Mouse (Mus musculus) heart, adult 8-10 months (tissue): Measurements from ENCODE around the gene Mipep. TPM values are rescaled to one million over a fixed set of nuclear protein-coding genes. Genes with fewer than 3 reads are reported as not detected.

Experiments used
- DNase-seq: peaks from one replicate; pipeline ENCODE4 v3.0.0; 2022; ENCODE audit warnings: low spot score
- total RNA-seq, 4 experiments: library from RNA; stranded (reverse); gene quantifications; 2 replicates each; pipeline ENCODE4 v1.2.4; 2022

The Mipep gene
- total RNA-seq: 10 to 100 TPM; 70.6 to 75.9 (median 73.6) TPM

DNA sequence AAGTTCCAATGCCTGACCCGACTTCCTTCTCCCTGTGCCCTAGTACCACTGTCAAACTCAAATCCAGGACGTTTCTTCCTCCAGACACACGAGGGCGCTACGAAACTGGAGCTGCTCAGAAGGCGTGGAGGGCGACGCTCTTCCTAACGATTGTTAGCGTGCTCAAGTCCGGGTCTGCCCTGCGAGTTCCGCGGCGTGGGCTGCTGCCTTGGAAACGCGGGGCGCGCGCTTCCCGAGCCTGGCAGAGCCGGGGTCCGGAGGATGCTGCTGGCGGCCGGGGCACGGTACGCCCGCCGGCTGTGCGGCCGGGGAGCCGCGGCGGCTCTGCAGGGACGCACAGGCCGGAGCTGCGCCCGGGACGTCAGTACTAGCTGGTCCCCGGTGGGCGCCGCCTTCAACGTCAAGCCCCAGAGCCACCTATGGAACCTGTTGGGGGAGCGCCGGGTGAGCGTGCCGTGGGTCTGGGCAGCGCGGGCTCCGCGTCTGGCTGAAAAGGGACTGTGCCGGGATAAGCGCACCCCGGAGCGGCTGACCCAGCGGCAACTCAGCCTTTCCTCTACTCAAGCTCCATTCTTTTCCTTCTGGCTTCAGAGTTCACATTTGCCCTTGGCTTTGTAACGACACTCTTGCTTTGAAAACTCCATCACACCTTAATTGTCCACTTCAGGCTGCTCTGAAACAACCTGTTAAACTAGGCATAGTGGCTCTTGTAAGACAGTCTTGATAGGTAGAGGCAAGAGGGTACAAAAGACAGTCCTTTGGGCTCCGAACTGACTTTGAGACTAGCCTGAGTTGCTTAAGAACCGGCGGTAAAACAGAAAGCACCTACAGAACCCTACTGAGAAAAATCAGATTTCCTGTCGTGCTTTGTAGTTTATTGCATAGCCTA, at the start of gene Mipep:
Mipep (plus strand) TSS at position 147 of the 889 bp plus-strand sequence.
- peak; percentile 86 for DNase-seq

- DNase-seq: no peak
These were observed 49.2 kb upstream of the Mipep start for GRCm38 (mm10) chr14:60735206-60735605.

GRCm38 (mm10) chr14:60735848-60736547, 48.4 kb upstream of the Mipep start:
- DNase-seq: no peak

GRCm38 (mm10) chr14:60736591-60737192, 47.7 kb upstream of the Mipep start:
- DNase-seq: peak; percentile 72

DNA sequence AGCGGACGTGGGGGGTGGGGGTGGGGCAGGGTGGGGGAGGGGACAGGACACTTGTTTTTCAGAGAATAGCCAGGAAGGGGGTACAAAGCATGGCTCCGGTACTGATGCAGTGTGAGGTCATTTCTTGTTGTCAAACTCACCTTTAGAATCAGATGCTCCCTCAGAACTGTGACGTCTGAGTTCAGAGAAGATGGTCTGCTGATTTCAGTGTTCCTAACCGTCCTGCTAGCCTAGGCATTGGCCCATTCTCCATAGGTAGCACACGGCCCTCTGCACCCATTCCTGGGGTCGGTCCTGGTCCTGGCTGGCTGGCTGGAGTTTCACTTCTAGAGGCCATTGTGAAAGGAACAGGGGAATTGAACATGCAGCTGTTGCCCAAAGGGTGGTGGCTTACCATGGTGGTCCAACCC, 47.2 kb upstream of the Mipep start:
- no peak for DNase-seq

- no peak for DNase-seq
These were observed 45.9 kb upstream of the Mipep start for GRCm38 (mm10) chr14:60738434-60738938.

- no peak for DNase-seq
These were observed 45.2 kb upstream of the Mipep start for GRCm38 (mm10) chr14:60739155-60739554.

GRCm38 (mm10) chr14:60739616-60740015, 44.8 kb upstream of the Mipep start:
- DNase-seq: no peak

DNA sequence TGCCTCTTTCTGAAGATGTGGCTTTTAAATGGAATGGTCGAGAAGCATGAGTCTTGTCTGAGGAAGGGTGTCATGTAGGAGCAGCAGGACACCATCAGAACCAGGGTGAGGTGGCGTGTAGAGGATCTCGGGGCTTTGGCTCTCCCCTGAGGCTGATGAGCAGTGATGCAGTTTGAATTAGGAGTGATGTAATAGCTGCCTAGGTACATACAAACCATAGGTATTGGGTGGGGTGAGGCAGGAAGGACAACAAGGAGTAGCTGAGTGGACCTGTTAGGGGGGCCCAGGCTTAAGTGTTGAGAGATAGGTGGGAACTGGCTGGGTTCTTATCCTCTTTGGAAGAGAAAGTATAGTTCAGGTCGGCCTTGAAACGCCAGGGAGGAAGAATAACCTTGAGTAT, 43.9 kb upstream of the Mipep start:
- DNase-seq: no peak

DNA sequence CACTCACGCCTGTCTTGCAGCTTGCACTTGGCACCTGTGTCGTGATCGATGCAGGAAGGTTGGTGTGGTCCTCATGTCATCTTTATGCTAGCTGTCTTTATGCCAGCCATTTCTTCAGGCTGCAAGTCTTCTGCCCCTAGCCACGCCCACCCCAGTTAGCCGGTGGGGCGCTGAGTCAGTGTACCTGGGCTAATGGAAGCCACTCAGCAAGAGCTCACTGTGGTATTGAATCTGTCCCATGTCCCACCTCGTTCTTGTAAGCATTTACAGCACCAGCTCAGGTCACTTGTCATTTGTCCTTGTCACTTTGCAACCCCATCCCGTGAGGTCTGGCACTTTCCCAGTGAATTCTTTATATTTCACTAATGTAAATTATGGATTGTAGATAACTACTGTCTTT, 43.3 kb upstream of the Mipep start:
- DNase-seq: no peak

DNA sequence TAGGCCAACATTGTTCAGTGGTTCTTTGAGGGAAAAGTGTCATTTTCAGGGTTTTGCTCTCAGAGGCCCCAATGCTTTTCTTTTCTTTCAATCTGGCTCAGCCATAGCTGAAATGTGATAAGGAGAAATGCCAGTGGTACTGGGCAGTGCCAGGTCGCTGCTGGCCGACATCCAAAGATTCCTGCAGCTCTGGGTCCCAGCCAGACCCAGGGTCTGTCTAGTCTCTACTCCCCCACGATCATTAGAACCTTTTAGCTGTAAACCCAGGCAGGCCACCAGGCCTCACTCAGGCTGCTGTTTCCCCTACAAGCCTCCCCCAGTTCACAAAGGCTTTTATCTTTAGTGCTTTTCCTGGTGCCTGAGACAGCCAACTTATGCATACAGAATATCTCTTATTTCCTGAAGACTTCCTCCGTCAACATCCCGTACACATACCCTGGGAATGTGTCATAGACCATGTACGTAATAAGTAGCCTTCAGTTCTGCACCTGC, 42.8 kb upstream of the Mipep start:
- DNase-seq: no peak

DNA sequence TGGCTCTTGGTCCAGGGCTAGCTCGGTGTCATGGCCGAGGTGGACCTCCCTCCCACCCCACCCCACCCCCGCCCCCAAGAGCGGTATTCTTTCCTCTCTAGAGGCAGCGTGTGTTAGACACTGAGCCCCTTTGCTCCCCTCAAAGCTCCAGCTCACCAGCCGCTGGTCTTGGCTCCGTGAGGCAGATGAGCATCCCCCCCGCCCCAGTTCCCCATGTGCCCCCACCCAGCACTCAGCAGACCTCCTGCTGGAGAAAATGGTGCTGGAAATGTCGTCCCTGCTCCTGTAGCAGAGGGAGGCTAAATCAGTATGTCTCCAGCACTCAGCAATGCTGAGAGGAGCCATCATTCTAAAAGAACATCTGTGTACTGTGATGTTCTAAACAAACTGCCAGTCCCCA, 40.7 kb upstream of the Mipep start:
- DNase-seq: no peak

DNA sequence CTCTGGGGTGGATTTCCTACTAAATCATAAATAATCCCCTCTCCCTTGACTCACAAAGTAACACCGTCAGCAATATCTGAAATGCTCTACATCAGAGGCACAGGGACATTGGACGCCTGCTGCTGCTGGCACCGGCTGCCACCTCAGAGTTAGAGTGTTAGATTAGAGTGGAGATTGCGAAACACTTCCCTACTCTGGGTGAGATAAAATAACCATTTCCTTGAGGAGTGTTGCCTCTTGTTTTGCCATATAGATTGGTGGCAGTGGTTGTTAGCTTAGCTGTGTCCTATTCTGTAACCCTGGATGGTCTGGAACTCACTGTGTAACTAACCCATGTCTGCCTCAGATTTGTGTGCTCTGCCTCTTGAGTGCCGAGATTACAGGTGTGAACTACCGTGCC, 39.2 kb upstream of the Mipep start:
- DNase-seq: no peak

GRCm38 (mm10) chr14:60746141-60746540, 38.2 kb upstream of the Mipep start:
- DNase-seq: no peak

DNA sequence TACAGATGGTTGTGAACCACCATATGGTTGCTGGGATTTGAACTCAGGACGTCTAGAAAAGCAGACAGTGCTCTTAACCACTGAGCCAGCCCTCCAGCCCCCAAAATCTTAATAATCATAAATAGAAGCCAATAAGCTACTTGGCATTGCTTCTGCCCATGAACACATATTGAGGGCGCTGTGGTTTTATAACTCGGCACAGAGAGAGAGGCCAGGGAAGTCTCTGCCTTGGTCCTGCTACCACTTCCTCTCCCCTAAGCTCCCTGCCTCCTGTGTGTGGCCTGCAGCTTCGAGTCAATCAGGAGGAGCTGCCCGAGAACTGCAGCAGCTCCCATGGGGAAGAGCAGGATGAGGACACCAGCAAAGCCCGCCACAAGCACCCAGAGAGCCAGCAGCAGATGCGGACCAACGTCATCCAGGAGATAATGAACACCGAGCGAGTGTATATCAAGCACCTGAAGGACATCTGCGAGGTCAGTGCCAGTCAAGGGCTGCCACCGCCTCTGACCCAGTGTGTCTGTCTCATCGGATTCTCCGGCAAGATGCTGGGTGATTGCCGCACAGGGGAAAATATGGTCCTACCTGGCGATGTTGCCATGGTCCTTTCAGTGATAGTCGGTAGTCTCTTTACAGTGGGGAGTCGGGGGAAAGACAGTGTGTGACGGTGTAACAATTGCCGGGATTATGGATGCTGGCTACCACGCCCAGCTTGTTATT, 37.1 kb upstream of the Mipep start:
- DNase-seq: no peak

- no peak for DNase-seq
These were observed 34.5 kb upstream of the Mipep start for GRCm38 (mm10) chr14:60749880-60750279.

GRCm38 (mm10) chr14:60751581-60751980, 32.8 kb upstream of the Mipep start:
- no peak for DNase-seq

DNA sequence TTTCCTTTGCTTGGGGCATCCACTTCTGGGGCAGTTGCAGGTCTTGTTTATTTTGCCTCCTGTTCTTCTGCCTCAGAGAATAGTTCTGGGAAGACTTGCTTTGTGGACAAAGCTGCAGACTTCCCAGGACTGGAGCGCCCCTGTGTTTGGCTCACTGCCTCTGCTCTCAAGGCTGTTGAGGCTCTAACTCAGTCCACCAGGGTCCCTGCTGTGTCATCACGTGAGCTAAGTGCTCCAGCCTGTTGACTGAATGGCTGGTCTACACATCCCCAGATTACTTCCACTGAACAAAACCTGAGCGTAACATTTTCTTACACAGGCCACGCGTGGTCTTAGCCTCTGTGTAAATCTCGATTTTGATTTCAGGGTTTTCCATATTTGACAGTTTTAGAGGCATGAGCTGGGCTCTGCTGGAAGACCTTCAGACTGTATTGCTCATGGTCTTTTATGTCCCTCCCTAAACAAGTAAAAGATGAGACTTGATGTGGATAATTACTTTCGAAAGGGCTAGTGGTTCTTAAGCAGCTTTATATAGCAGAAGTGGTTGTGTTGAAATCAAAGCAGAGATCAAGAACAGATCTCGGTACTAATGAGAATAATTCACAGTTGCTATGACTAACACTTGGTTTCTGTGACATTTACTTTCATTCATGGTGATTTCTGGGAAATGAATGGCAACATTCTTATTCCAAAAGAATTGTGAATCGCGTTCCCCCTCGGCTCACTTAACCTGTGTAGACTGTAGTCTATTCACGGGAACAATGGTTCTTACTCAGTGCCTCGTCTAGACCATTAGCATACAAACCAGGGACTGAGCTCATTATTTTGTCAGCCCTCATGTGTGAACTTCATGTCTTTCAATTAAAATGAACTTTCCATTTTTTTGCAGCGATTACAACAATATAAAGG, 31.2 kb upstream of the Mipep start:
- DNase-seq: no peak

GRCm38 (mm10) chr14:60753801-60754126, 30.6 kb upstream of the Mipep start:
- DNase-seq: no peak

DNA sequence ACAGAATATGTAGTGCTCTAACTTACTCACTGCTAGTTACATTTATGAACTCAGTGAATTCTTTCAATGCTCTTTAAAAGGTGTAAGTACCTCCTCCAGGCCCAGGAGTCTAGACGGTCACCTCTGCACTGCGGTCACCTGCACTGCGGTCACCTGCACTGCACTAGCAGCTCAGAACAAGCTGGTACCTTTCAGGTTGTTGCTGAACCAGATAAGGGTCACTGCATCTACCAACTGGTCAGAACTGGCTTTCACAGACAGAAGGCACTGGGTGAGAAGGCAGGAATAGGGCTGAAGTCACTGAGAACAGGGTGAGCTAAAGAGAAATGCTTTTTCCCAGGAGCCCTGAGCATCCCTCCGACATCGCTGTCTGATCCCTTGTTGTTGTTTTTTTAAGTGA, 29.7 kb upstream of the Mipep start:
- DNase-seq: no peak

- no peak for DNase-seq
These were observed 28.1 kb upstream of the Mipep start for GRCm38 (mm10) chr14:60756271-60756670.
